Mouse (Mus musculus): ENCODE measurements around the gene S100b. TPM values are rescaled to one million over a fixed set of nuclear protein-coding genes. Genes with fewer than 3 reads are reported as not detected.
A peak's percentile ranks its signal among the peaks of the same experiment; 100 is the strongest.

Gene S100b
- polyA plus RNA-seq, 1 experiment from 2014 or later = 0.26 TPM

DNA sequence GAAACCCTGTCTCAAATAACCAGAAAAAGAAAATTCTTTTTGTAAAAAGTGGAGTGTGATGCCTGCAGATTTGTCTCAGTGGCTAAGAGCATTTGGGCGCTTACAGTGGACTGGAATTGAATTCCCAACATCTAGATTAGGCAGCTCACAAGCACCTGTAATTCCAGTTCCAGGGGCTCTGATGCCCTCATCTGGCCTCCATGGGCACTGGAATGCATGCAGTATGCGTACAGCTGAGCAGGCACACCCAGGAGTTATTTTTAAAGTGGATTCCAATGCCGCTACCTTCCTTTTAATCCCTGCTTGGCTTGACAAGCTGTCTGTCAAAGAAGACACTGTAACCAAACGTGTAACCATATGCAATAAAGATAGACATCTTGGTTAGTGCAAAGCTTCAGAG is 14.3 kb upstream of the S100b start:
- Histone ChIP-seq H3K4me1 (replicated peaks) (peaks cover 19% of the 10 kb centered on the region), H3K36me3 (peaks cover 8% of the 10 kb centered on the region), H3K4me2 (no peak overlapping the region), H3K9ac (no peak overlapping the region), H3K4me3 (no peak overlapping the region), H3K9me3 (replicated peaks) (no peaks in the 10 kb centered on the region), H3K27me3 (replicated peaks) (no peaks in the 10 kb centered on the region), H3K27ac (ENCODE audit: poor library complexity, severe bottlenecking) (no peak overlapping the region)
- no peak for ATAC-seq (ENCODE audit: insufficient number of reproducible peaks, low FRiP score)
- WGBS = 46% methylated on average over 4 of the region's 4 CpGs

DNA sequence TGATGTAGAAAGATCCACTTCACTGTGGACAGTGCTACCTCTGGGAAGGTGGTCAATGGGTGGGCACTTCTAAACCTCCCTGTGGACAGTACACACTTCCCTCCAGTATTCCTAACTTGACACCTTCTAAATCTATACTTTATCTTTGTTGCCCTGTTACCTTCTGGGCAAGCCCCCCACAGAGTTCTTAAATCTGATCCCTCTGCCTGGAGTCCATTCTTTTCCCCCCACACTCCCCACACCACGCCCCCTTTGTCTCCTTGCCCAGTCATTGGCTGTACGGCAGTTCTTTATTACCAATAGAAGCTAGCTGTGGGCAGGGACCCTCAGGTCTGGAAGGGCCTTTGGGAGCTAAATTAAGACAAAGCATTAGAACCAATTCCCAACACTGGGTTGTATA is 8.5 kb upstream of the S100b start:
- no peaks in the 10 kb centered on the region for H3K36me3 ChIP-seq
- H3K27me3 ChIP-seq (replicated peaks) = no peaks in the 10 kb centered on the region
- no peak overlapping the region for H3K27ac ChIP-seq (ENCODE audit: poor library complexity, severe bottlenecking)
- no peak for ATAC-seq (ENCODE audit: insufficient number of reproducible peaks, low FRiP score)
- no peak overlapping the region for H3K4me3 ChIP-seq
- 78% methylated on average over 2 of the region's 2 CpGs for WGBS
- peaks cover 5% of the 10 kb centered on the region; the same call in 1 of the 2 replicates for H3K4me1 ChIP-seq (replicated peaks)
- H3K9me3 ChIP-seq (replicated peaks) = no peaks in the 10 kb centered on the region
- H3K4me2 ChIP-seq = no peak overlapping the region
- H3K9ac ChIP-seq = no peak overlapping the region

DNA sequence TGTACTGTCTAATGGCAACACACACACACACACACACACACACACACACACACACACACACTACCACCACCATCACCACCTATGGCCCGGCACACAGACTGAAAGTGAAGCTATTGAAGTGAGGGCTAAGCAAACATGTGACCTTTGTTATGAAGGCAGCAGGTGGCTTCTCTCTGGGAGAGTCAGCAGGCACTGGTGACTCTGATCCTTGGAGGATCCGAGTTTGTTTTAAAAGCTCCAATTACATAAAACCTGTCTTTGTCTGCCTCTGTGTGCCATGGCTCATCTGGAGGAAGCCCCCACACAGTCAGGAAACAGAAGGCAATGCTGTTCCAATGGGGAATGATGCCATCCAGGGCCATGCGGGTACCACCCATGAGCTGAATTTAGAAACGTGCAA is 7.1 kb upstream of the S100b start:
- Histone ChIP-seq H3K4me2 (no peak overlapping the region), H3K9me3 (replicated peaks) (no peaks in the 10 kb centered on the region), H3K27ac (ENCODE audit: poor library complexity, severe bottlenecking) (no peak overlapping the region), H3K4me3 (no peak overlapping the region), H3K27me3 (replicated peaks) (no peaks in the 10 kb centered on the region), H3K4me1 (replicated peaks) (no peaks in the 10 kb centered on the region), H3K36me3 (no peaks in the 10 kb centered on the region), H3K9ac (no peak overlapping the region)
- no peak for ATAC-seq (ENCODE audit: insufficient number of reproducible peaks, low FRiP score)
- WGBS = 55% methylated on average over 4 of the region's 4 CpGs

DNA sequence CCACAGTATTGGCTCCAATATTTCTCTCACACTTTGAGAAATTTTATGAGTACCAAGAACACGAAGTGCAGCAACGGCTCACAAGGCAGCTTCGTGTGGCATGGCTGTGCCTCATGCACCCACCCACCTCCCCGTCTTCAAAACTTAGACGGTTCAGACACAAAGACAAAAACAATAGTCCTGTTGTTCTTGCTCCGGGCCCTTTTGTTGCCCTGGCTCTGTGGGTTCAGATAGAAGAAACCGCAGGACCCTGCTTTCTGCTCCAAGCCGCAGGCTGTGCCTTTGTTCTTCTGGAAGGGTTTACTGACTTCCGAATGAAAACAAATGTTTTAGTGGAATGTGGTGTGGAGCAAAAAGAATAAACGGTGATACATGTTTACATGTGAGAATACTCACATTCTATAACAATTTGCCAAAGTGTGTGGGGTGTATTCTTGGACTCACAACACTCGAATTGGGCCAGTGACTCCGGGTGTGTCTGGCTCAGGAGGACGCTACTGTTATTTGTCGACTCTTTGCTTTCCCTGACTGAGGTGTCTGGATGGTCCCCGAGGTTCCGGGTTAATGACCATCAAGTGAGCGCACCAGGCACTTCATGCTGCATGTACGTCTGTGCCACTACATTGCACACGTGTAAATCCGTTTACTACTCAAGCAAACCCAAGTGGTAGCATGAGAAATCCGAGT is 5.5 kb upstream of the S100b start:
- ATAC-seq (ENCODE audit: insufficient number of reproducible peaks, low FRiP score) = no peak
- WGBS = 68% methylated on average over 21 of the region's 21 CpGs
- peaks cover 2% of the 10 kb centered on the region; the same call in 1 of the 2 replicates for H3K4me1 ChIP-seq (replicated peaks)
- no peak overlapping the region for H3K27ac ChIP-seq (ENCODE audit: poor library complexity, severe bottlenecking)
- no peaks in the 10 kb centered on the region for H3K27me3 ChIP-seq (replicated peaks)
- H3K4me2 ChIP-seq = no peak overlapping the region
- no peaks in the 10 kb centered on the region for H3K9me3 ChIP-seq (replicated peaks)
- H3K36me3 ChIP-seq = no peaks in the 10 kb centered on the region
- no peak overlapping the region for H3K9ac ChIP-seq
- H3K4me3 ChIP-seq = no peak overlapping the region

DNA sequence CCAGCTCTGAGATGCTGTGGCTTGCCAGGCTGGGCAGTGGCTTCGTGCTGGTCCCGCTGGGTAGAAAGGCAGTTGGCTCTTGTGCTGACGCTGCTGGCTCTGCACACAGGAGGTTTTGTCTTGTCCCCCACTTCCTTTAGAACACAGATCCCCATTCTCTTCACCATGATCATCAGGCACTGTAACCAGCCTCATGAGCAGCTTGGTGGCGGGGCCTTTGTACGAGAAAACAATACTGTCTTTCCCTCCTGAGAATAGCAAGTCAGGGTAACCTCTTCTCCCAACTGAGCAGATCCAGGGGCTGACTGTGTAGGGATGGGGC is 5.0 kb upstream of the S100b start:
- H3K4me2 ChIP-seq = no peak overlapping the region
- no peak for ATAC-seq (ENCODE audit: insufficient number of reproducible peaks, low FRiP score)
- H3K4me3 ChIP-seq = no peak overlapping the region
- peaks cover 7% of the 10 kb centered on the region for H3K4me1 ChIP-seq (replicated peaks)
- H3K27ac ChIP-seq (ENCODE audit: poor library complexity, severe bottlenecking) = no peak overlapping the region
- H3K9ac ChIP-seq = no peak overlapping the region
- H3K9me3 ChIP-seq (replicated peaks) = no peaks in the 10 kb centered on the region
- 79% methylated on average over 5 of the region's 5 CpGs for WGBS
- no peaks in the 10 kb centered on the region for H3K27me3 ChIP-seq (replicated peaks)
- H3K36me3 ChIP-seq = no peaks in the 10 kb centered on the region

DNA sequence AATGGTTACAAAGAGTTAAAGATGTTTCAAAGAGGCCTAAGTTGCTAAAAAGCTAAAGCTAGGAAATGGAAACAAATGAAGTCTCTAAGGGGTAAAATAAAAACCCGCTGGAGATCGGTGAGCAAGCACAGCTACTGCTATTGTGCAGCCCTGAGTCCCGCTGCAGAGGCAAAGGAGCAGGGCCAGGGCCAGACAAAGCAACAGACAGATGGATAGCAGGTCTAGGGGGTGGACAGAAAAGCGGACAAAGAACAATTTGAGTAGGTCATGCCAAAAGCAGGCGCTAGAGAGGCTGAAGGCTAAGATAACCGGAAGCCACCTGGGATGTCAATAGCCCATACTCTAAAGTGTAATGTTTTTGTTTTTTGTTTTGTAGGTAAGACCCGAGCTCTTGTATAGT is 2.8 kb upstream of the S100b start:
- ATAC-seq (ENCODE audit: insufficient number of reproducible peaks, low FRiP score) = no peak
- Histone ChIP-seq H3K4me1 (replicated peaks) (peaks cover 13% of the 10 kb centered on the region), H3K9ac (no peak overlapping the region), H3K4me3 (no peak overlapping the region), H3K4me2 (no peak overlapping the region), H3K9me3 (replicated peaks) (no peaks in the 10 kb centered on the region), H3K27me3 (replicated peaks) (no peaks in the 10 kb centered on the region), H3K27ac (ENCODE audit: poor library complexity, severe bottlenecking) (no peak overlapping the region), H3K36me3 (no peaks in the 10 kb centered on the region)
- 79% methylated on average over 7 of the region's 7 CpGs for WGBS

DNA sequence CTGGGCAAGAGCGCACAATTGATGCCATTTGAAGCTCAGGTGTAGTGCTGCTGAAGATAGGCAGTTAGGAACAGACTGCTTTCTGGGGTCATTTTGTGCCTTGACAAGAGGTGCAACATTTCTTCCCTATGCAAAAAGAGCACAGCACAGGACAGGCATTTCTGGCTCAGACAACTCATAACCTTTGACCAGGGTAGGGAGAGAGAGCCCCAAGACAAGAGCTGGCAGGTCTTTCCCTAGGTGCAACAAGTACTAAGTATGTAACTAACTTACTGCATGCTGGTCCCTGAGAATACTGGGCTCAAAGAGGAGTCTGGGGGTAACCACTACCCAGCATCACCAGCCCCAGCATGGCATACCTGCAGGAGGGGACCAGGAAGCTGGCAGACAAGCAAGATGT is 574 bp upstream of the S100b start:
- H3K27me3 ChIP-seq (replicated peaks) = no peaks in the 10 kb centered on the region
- H3K4me2 ChIP-seq = no peak overlapping the region
- no peak for ATAC-seq (ENCODE audit: insufficient number of reproducible peaks, low FRiP score)
- 91% methylated on average over 1 of the region's 1 CpGs for WGBS
- no peaks in the 10 kb centered on the region for H3K9me3 ChIP-seq (replicated peaks)
- H3K9ac ChIP-seq = no peak overlapping the region
- H3K4me1 ChIP-seq (replicated peaks) = peaks cover 24% of the 10 kb centered on the region
- H3K36me3 ChIP-seq = no peaks in the 10 kb centered on the region
- H3K27ac ChIP-seq (ENCODE audit: poor library complexity, severe bottlenecking) = no peak overlapping the region
- H3K4me3 ChIP-seq = no peak overlapping the region

DNA sequence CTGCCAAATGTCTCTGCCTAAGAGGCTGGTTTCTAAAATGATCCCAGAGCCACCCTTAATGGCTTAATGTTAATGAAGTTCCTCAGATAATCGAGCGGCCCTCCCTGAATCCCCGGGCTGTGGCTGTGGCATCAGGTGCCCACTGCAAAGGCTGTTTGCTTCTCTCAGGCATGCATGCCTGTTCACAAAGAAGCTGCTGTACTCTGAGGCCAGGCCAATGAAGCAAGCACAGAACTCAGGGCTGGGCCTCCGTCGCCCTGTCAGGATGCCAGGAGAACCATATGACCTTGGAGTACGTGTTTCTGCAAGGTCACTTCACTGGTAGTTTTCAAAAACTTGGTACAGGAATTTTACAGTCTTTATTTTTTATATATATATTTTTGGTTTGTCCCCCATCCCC is 2.0 kb downstream of the S100b start:
- H3K27ac ChIP-seq (ENCODE audit: poor library complexity, severe bottlenecking) = no peak overlapping the region

DNA sequence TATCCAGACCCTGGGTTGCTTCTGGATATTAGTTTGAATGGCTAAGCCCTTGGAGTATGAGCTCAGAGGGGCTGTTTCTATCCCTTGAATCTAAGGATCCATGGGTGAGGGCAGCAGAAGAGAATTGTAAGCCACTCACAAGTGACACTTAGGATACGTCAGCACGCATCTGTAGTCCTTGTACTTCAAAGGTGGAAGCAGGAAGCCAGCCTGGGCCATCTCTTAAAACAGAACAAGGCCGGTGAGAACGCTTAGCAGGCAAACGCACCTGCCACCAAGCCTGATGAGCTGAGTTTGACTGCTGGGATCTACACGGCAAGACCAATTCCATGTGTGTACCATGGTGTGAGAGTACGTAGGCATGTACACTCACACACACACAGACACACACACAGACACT is 3.6 kb downstream of the S100b start:
- Histone ChIP-seq H3K4me1 (replicated peaks) (peaks cover 30% of the 10 kb centered on the region), H3K27me3 (replicated peaks) (no peaks in the 10 kb centered on the region)
- 73% methylated on average over 7 of the region's 7 CpGs for WGBS

More for the DNA sequence above, 2.0 kb downstream of the S100b start:
- Histone ChIP-seq H3K27me3 (replicated peaks) (no peaks in the 10 kb centered on the region), H3K9me3 (replicated peaks) (no peaks in the 10 kb centered on the region), H3K4me3 (no peak overlapping the region), H3K36me3 (no peaks in the 10 kb centered on the region), H3K9ac (no peak overlapping the region), H3K4me2 (no peak overlapping the region), H3K4me1 (replicated peaks) (peaks cover 29% of the 10 kb centered on the region)
- 57% methylated on average over 6 of the region's 6 CpGs for WGBS
- ATAC-seq (ENCODE audit: insufficient number of reproducible peaks, low FRiP score) = no peak

DNA sequence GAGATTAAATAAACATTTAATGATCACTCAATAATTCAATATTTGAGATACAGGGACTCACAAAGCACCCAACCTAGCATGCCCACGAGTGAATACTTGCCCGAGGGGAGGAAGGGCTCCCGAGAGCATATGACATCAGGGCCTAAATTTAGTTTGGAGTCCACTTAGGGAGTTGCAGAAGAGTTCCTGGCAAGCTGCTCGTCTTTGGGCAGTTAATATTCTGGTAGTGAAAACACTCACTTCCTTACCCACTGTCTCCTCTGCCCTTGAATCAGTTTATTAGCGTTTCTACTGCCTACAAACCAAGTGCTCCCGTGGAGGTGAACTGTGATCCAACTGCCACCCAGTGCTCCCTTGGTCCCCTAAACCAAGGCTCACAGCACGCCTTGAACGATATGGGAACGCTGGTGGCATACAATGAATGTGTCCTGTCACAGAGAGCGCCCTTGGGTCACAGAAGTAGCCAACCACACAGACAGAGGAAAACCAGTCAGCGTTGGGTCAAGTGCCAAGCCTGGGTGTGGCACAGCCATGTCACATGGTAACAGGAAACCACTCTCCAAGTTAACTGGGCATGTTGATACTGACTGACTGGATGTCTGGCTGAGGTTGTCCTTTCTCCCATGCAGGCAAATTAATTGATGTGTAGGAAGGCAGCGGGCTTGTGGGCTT is 4.2 kb downstream of the S100b start:
- H3K4me3 ChIP-seq = no peak overlapping the region
- peak overlapping the region; percentile 77 for H3K27ac ChIP-seq (ENCODE audit: poor library complexity, severe bottlenecking)
- H3K4me2 ChIP-seq = peak overlapping the region; percentile 11; the same call in 1 of the 2 replicates
- WGBS = 58% methylated on average over 12 of the region's 12 CpGs
- no peaks in the 10 kb centered on the region for H3K27me3 ChIP-seq (replicated peaks)
- H3K9me3 ChIP-seq (replicated peaks) = no peaks in the 10 kb centered on the region
- H3K36me3 ChIP-seq = no peaks in the 10 kb centered on the region
- peaks cover 33% of the 10 kb centered on the region for H3K4me1 ChIP-seq (replicated peaks)
- H3K9ac ChIP-seq = no peak overlapping the region
- ATAC-seq (ENCODE audit: insufficient number of reproducible peaks, low FRiP score) = peak; percentile 36; the same call in 1 of the 2 replicates

More for the DNA sequence above, 3.6 kb downstream of the S100b start:
- ATAC-seq (ENCODE audit: insufficient number of reproducible peaks, low FRiP score) = no peak
- Histone ChIP-seq H3K4me3 (no peak overlapping the region), H3K4me2 (no peak overlapping the region), H3K9me3 (replicated peaks) (no peaks in the 10 kb centered on the region), H3K27ac (ENCODE audit: poor library complexity, severe bottlenecking) (0 out of 2 replicates have a peak overlapping the region, but pooled peaks have one; percentile 77), H3K9ac (no peak overlapping the region), H3K36me3 (no peaks in the 10 kb centered on the region)

DNA sequence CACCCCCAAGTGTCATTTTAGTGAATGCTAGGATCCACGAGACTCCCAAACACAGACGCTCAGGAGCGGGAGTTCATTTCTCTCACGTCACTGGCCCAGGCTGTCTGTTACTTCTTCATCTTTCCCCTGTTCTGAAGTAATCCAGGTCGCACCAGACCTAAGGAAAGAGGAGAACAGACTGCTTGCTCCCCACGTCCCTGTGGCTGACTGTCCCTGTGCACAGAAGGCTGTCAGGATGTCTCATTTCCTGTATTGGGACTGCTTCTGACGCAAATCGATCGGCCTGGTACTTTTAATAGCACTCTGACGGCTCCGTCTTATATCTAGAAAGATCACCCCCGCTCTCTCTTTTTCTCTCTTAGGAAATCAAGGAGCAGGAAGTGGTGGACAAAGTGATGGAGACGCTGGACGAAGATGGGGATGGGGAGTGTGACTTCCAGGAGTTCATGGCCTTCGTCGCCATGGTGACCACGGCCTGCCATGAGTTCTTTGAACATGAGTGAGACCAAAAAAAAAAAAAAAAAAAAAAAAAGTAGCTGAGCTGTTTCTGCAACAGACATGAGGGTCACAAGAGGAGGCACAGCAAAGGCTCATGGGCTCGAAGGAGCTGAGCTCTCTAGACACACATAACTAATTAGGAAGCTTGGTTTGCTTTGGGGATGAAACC is 6.0 kb downstream of the S100b start:
- 73% methylated on average over 18 of the region's 18 CpGs for WGBS
- no peak overlapping the region for H3K4me3 ChIP-seq
- peaks cover 23% of the 10 kb centered on the region for H3K4me1 ChIP-seq (replicated peaks)
- no peak overlapping the region for H3K9ac ChIP-seq
- H3K9me3 ChIP-seq (replicated peaks) = no peaks in the 10 kb centered on the region
- no peak for ATAC-seq (ENCODE audit: insufficient number of reproducible peaks, low FRiP score)
- no peaks in the 10 kb centered on the region for H3K27me3 ChIP-seq (replicated peaks)
- H3K36me3 ChIP-seq = peaks cover 5% of the 10 kb centered on the region
- H3K27ac ChIP-seq (ENCODE audit: poor library complexity, severe bottlenecking) = no peak overlapping the region
- no peak overlapping the region for H3K4me2 ChIP-seq
